Mouse (Mus musculus): ENCODE data around the gene 4930415O20Rik. TPM values are rescaled to one million over a fixed set of nuclear protein-coding genes. Genes with fewer than 3 reads are reported as not detected.
A peak's percentile ranks its signal among the peaks of the same experiment; 100 is the strongest.

4930415O20Rik gene
- polyA plus RNA-seq, 1 experiment from 2014 or later, result 0.26 TPM

DNA sequence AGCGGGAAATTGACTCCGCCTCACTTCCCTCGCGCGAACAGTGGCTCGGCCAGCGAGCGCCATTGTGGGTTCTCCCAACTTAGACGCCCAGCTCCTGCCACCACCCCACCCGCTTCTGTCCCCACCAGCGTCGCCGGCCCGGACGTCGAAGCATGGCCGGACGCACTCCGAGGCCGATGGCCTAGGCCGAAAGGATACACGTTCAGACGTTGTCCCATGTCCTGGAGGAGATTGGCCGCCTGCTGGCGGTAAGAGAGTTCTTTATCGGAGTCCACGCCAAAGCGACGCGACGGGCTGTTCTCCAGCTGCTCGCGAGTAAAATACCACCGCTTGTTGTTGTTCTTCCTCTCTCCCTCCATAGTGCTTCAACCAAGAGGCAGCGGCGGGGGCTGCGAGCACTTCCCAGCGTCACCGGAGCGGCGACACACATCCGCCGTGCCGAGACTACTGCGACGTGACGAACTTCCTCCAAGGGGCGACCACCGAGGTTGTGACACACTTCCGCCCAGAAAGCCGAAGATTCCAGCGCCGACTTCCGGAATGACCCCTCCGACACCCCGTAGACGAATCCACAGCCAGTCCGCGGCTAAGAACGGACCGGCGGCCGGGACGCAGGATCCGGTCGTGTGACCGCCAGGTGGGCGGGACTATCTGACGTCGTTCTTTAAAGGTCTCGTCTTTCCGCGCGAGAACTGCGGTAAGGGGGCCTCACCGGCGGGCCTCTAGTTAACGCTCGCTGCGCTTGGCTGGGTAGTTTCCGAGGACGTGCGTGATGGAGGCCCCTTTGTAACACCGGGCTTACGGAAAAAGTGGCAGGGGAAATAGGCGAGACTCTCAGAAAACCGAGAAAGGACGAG, 3.3 kb upstream of the 4930415O20Rik start:
- ATAC-seq (peak; percentile 84), DNase-seq (ENCODE audit: low read depth, low spot score) (peak; percentile 94)
- CTCF ChIA-PET, result interaction anchor here (0.7 to 1.9 kb wide), 2 partner anchors 13 to 49 kb away, joined by 4 to 7 read pairs; no protein-coding TSS in a partner anchor
- no peaks in the 10 kb centered on the region for H3K27me3 ChIP-seq
- no peak for TF ChIP-seq CTCF (IDR thresholded peaks at IDR 0.05)
- POLR2A ChIA-PET, result interaction anchor here (0.6 to 0.8 kb wide), 2 partner anchors 12 to 788 kb away, joined by 3 to 6 read pairs; no protein-coding TSS in a partner anchor
- in situ Hi-C loops (cut with MboI; ENCODE audit: low pct_unique_long_range_greater_than_20kb), result no loop called here

DNA sequence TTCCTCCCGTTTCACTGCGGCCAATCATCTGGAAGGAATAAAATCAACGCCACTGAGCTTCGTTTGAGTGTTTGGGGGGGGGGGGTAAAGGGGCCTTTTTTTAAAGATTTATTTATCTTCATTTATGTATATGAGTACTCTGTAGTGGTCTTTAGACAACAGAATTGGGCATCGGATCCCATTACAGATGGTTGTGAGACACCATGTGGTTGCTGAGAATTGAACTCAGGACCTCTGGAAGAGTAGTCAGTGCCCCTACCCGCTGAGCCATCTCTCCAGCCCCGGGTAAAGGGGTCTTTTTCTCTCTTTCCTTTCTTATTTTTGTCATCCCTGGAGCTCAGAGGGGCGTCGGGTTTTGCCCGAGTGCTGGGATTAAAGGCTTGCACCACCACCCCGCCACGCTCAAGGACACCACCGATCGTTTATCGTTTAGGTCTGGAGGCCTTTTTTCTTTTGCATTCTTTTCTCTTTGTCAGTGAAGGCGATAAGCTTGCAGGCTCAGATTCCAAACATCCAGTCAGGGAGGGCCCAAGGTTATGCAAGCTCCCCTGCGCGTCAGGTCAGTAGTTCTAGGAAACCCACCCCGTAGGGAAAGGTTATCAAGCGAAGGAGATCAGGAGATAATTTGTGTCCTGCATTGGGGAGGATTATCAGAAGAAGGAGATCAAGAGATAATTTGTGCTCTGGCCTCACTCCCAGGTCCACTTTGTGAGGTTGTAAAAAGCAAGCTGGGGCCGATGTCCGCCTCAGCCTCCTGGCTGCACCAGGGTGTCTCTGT, 2.4 kb upstream of the 4930415O20Rik start:
- no peak for DNase-seq (ENCODE audit: low read depth, low spot score)
- no peak for ATAC-seq
- in situ Hi-C loops (cut with MboI; ENCODE audit: low pct_unique_long_range_greater_than_20kb), result no loop called here
- no peaks in the 10 kb centered on the region for H3K27me3 ChIP-seq
- POLR2A ChIA-PET, result interaction anchor here (0.6 to 1.1 kb wide), 2 partner anchors 36 to 789 kb away, joined by 4 to 6 read pairs; no protein-coding TSS in a partner anchor
- CTCF ChIA-PET, result interaction anchor here (0.7 to 1.9 kb wide), 2 partner anchors 12 to 50 kb away, joined by 4 to 7 read pairs; no protein-coding TSS in a partner anchor
- TF ChIP-seq CTCF (IDR thresholded peaks at IDR 0.05), result no peak

DNA sequence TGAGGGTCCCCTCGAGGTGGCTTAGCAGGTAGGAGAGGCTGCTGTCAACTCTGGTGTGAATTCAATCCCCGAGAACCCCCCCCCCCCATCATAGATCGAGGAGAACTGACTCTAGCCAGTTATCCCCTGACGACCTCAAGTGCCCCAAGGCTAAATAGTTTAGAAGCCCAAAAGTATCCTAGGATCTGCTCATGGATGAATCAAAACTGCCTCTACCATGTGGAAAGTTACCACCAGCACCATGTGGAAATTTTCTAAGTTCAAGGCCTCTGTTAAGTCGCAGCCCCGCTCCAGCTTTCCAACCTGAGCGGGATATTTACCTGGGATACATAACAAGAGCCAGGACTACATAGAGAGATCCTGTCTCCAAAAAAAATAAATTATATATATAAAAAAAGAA, 1.6 kb upstream of the 4930415O20Rik start:
- in situ Hi-C loops (cut with MboI; ENCODE audit: low pct_unique_long_range_greater_than_20kb), result no loop called here
- POLR2A ChIA-PET, result interaction anchor here (1.1 kb wide), 1 partner anchor 37 kb away, joined by 4 read pairs; no protein-coding TSS in a partner anchor
- no peak for TF ChIP-seq CTCF (IDR thresholded peaks at IDR 0.05)
- H3K27me3 ChIP-seq, result no peaks in the 10 kb centered on the region
- CTCF ChIA-PET, result interaction anchor here (1.9 kb wide), 1 partner anchor 11 kb away, joined by 7 read pairs; no protein-coding TSS in a partner anchor
- no peak for DNase-seq (ENCODE audit: low read depth, low spot score)
- ATAC-seq, result no peak

DNA sequence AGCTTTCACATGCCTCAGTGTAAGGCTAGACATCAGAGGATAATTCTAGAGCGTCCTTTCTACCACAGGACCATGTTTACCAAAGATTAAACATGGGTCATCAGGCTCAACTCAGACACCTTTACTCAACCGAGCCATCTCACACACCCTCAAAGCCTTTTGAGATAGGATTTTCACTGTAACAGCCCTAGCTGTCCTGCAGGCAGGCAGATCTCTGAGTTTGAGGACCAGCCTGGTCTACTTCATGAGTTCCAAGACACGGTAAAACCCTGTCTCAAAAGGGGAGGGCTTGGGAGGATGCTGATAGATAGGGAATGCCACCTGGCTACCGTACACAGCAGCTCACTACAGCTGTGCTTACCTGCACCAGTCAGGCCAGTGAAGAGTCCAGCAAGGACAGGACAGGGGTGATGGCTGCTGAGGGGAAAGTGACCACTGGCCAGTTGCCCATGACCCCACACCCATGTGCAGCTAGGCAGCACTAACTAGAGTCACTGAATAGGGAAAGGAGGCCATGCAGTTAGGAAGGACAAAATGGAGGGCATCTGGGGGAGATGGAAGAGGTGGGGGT, 924 bp upstream of the 4930415O20Rik start:
- ChIA-PET POLR2A (interaction anchor here (0.7 kb wide), 1 partner anchor 656 kb away, joined by 4 read pairs; no protein-coding TSS in a partner anchor), CTCF (interaction anchor here (1.4 kb wide), 1 partner anchor 41 kb away, joined by 3 read pairs; no protein-coding TSS in a partner anchor)
- ATAC-seq (no peak), DNase-seq (ENCODE audit: low read depth, low spot score) (no peak)
- no peaks in the 10 kb centered on the region for H3K27me3 ChIP-seq
- no peak for TF ChIP-seq CTCF (IDR thresholded peaks at IDR 0.05)
- in situ Hi-C loops (cut with MboI; ENCODE audit: low pct_unique_long_range_greater_than_20kb), result loop anchor here (5.0 kb wide), 1 partner anchor 227 kb away; no protein-coding TSS in a partner anchor

DNA sequence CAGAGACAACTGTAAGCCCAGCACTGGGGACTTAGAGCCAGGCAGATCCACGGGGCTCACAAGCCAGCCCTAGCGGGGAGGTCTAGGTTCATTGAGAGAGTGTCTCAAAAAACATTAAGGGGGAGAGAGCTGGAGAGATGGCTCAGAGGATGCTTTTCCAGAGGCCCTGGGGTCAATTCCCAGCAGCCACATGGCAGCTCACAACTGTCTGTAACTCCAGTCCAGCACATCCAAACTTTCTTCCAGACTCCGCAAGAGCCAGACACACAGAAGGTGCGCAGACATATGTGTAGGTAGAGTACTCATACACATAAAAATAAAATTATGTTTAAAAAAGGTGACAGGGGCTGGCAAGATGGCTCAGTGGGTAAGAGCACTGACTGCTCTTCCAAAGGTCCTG, 2.5 kb downstream of the 4930415O20Rik start:
- in situ Hi-C loops (cut with MboI; ENCODE audit: low pct_unique_long_range_greater_than_20kb), result loop anchor here (5.0 kb wide), 1 partner anchor 224 kb away; no protein-coding TSS in a partner anchor
- no peak for DNase-seq (ENCODE audit: low read depth, low spot score)
- POLR2A ChIA-PET, result no interaction called here
- no peak for ATAC-seq
- no peaks in the 10 kb centered on the region for H3K27me3 ChIP-seq
- TF ChIP-seq CTCF (IDR thresholded peaks at IDR 0.05), result no peak
- CTCF ChIA-PET, result no interaction called here

DNA sequence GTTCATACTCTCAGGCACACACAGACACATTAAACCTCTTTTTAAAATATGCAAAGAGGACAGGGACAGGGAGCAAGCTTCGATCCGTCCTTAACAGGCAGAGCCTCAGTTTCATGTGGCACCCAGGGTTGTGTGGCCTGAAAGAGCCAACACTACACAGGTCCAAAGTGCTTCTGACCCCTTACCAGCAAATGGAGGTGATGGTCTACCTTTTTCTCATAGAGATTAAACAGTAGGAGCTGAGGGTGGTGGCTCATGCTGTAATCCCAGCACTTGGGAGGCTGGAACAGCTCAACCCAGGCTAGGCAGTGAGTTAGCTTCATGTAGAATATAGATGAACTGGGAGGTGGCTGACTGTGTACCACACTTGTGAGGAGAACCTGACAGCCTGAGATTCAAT, 8.5 kb downstream of the 4930415O20Rik start:
- ATAC-seq, result no peak
- CTCF ChIA-PET, result interaction anchor here (1.3 to 6.4 kb wide), 6 partner anchors 11 to 73 kb away, joined by 5 to 97 read pairs (median 9); partner anchors contain the start of gene Adcy6
- POLR2A ChIA-PET, result interaction anchor here (1.8 kb wide), 1 partner anchor 37 kb away, joined by 6 read pairs; no protein-coding TSS in a partner anchor
- DNase-seq (ENCODE audit: low read depth, low spot score), result no peak
- TF ChIP-seq CTCF (IDR thresholded peaks at IDR 0.05), result no peak
- no peaks in the 10 kb centered on the region for H3K27me3 ChIP-seq
- in situ Hi-C loops (cut with MboI; ENCODE audit: low pct_unique_long_range_greater_than_20kb), result no loop called here

DNA sequence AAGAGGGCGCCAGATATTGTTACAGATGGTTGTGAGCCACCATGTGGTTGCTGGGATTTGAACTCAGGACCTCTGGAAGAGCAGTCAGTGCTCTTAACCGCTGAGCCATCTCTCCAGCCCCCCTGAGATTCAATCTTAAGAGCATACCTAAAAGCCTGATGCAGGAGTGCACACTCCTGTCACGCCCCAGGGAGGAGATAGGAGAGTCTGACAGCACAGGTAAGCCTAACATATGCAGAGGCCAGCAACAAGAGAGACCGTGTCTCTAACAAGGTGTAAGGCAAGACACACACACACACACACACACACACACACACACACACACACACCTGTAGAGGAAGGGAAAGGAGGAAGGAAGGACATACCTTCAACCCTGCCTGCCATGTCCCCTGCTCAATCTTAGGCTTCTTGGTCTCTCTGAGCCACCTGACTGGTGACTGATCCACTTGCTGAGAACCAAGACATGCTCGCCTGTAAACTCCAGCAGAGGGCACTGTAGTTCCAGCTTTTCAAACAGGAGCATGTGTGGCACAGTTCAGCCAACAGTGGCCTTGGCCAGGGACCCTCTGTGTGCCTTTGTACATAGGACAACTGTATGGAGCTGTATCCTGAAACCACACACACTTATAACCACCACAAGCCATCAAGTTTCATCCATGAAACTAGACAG, 9.1 kb downstream of the 4930415O20Rik start:
- ChIA-PET CTCF (interaction anchor here (0.6 to 6.4 kb wide), 15 partner anchors 8 to 73 kb away, joined by 3 to 97 read pairs (median 5); partner anchors contain the start of genes Adcy6 and Cacnb3), POLR2A (interaction anchor here (0.7 to 1.8 kb wide), 2 partner anchors 28 to 37 kb away, joined by 3 to 6 read pairs; no protein-coding TSS in a partner anchor)
- in situ Hi-C loops (cut with MboI; ENCODE audit: low pct_unique_long_range_greater_than_20kb), result loop anchor here (5.0 kb wide), 1 partner anchor 37 kb away; no protein-coding TSS in a partner anchor

DNA sequence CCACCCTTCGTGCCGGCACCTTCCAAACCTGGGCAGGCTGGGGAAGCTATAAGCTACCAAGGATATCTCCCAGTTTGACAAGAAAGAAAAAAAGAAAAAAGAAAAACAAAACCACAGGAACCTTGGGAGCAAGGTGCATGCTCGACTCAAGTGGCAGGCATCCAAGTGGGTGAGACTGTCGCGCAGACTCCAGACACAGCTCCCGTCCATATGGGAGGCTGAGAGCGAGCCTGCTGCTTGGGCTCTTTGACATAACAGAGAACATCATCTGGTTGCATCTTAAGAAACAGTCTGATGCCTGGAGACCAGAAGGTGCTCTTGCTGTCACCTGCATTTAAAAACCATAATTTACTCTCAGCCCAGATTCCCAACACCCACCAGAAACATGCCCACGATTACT, 11.6 kb downstream of the 4930415O20Rik start:
- in situ Hi-C loops (cut with MboI; ENCODE audit: low pct_unique_long_range_greater_than_20kb), result loop anchor here (5.0 kb wide), 1 partner anchor 35 kb away; no protein-coding TSS in a partner anchor
- CTCF ChIA-PET, result interaction anchor here (0.6 to 6.4 kb wide), 3 partner anchors 22 to 49 kb away, joined by 3 to 97 read pairs (median 12); no protein-coding TSS in a partner anchor
- DNase-seq (ENCODE audit: low read depth, low spot score), result no peak
- ATAC-seq, result no peak
- no peaks in the 10 kb centered on the region for H3K27me3 ChIP-seq
- no peak for TF ChIP-seq CTCF (IDR thresholded peaks at IDR 0.05)
- POLR2A ChIA-PET, result interaction anchor here (0.9 kb wide), 1 partner anchor 33 kb away, joined by 4 read pairs; no protein-coding TSS in a partner anchor

More for the DNA sequence above, 9.1 kb downstream of the 4930415O20Rik start:
- peak; percentile 60 for ATAC-seq
- H3K27me3 ChIP-seq, result no peaks in the 10 kb centered on the region
- TF ChIP-seq CTCF (IDR thresholded peaks at IDR 0.05), result peak; percentile 84
- DNase-seq (ENCODE audit: low read depth, low spot score), result no peak

DNA sequence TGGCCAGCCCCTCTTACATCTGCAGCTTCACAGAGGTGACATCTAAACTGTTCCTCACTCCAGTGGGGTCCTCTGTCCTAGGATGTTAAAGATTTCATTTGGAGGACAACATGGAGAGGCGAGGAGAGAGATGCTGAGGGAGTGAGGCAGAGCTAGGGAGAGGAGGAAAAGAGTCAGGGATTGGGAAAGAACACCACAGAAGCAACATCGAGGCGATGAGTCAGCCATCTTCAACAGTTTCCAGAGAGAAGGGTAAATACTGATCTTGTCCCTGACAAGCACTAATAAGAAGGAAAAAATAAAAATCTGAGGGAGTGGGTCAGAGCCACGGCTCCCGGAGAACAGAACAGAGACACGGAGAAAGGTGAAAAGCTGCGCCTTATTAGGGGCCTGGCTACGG, 12.2 kb downstream of the 4930415O20Rik start:
- CTCF ChIA-PET, result interaction anchor here (1.4 to 6.4 kb wide), 3 partner anchors 23 to 49 kb away, joined by 3 to 97 read pairs (median 7); no protein-coding TSS in a partner anchor
- no peak for TF ChIP-seq CTCF (IDR thresholded peaks at IDR 0.05)
- POLR2A ChIA-PET, result interaction anchor here (0.9 to 1.0 kb wide), 2 partner anchors 19 to 32 kb away, joined by 3 to 4 read pairs; no protein-coding TSS in a partner anchor
- ATAC-seq (no peak), DNase-seq (ENCODE audit: low read depth, low spot score) (no peak)
- no peaks in the 10 kb centered on the region for H3K27me3 ChIP-seq
- in situ Hi-C loops (cut with MboI; ENCODE audit: low pct_unique_long_range_greater_than_20kb), result loop anchor here (5.0 kb wide), 1 partner anchor 34 kb away; no protein-coding TSS in a partner anchor

All from Patski (cell line).